Mouse (Mus musculus): Measurements from ENCODE around the gene Top2b. TPM values are rescaled to one million over a fixed set of nuclear protein-coding genes. Genes with fewer than 3 reads are reported as not detected.
A peak's percentile ranks its signal among the peaks of the same experiment; 100 is the strongest.

Top2b gene
- polyA plus RNA-seq, 1 experiment from 2014 or later = 67.5 TPM

DNA sequence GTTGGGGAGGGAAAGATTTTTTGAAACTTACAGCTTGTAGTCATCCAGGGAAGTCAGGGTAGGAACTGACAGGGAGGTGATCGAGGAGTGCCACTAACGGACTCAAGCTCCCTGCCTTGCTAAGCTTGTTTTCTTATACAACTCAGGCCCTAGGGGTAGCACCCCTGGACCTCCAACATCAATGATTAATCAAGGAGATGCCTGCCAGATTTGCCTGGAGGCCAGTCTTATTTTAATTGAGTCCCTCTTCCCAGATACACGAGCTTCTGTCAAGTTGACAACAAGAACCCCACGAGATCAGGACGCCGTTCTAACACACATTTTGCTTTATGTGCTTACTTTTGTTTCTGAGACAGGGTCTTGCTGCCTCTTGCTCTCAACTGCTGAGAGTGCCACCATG is 115.6 kb downstream of the Top2b start:
- no peak overlapping the region for H3K9ac ChIP-seq
- H3K4me3 ChIP-seq = no peak overlapping the region
- WGBS = 57% methylated on average over 6 of the region's 6 CpGs
- peaks cover 16% of the 10 kb centered on the region for H3K4me1 ChIP-seq
- no peaks in the 10 kb centered on the region for H3K27me3 ChIP-seq
- H3K36me3 ChIP-seq = no peaks in the 10 kb centered on the region
- ATAC-seq (ENCODE audit: insufficient number of reproducible peaks, insufficient read depth, low FRiP score, low TSS enrichment, low read depth) = no peak
- H3K9me3 ChIP-seq = no peaks in the 10 kb centered on the region
- H3K4me2 ChIP-seq = no peak overlapping the region
- H3K27ac ChIP-seq = no peak overlapping the region

GRCm38 (mm10) chr14:16483656-16484380 is 118.8 kb downstream of the Top2b start:
- 39% methylated on average over 8 of the region's 8 CpGs for whole genome bisulfite sequencing
- ATAC-seq (ENCODE audit: insufficient number of reproducible peaks, insufficient read depth, low FRiP score, low TSS enrichment, low read depth) = 0 out of 2 replicates have a peak, but pooled peaks have one; percentile 45

More at GRCm38 (mm10) chr14:16483656-16484380, 118.8 kb downstream of the Top2b start:
- no peaks in the 10 kb centered on the region for H3K27me3 ChIP-seq
- peak overlapping the region; percentile 22; the same call in 1 of the 2 replicates for H3K27ac ChIP-seq
- H3K9me3 ChIP-seq = no peaks in the 10 kb centered on the region
- no peak overlapping the region for H3K4me2 ChIP-seq
- H3K4me1 ChIP-seq = peaks cover 16% of the 10 kb centered on the region
- no peaks in the 10 kb centered on the region for H3K36me3 ChIP-seq
- H3K4me3 ChIP-seq = no peak overlapping the region
- H3K9ac ChIP-seq = no peak overlapping the region

Other genes with a start within 250 kb of the Top2b start
- gene Ngly1, start 115.9 kb upstream of the Top2b start, polyA plus RNA-seq (2015; fragmentation: Nextera tagmentation; extraction: Ambion mirVana) = 40.2 and 43.2 TPM in 2 replicates
- gene Oxsm, start 115.4 kb upstream of the Top2b start, polyA plus RNA-seq (2015; fragmentation: Nextera tagmentation; extraction: Ambion mirVana) = 1.5 and 2.0 TPM in 2 replicates

All from embryonic facial prominence, embryonic 13.5 days (tissue).